Mouse (Mus musculus): Measurements from ENCODE around the gene Tgfbr3. TPM values are rescaled to one million over a fixed set of nuclear protein-coding genes. Genes with fewer than 3 reads are reported as not detected.
A peak's percentile ranks its signal among the peaks of the same experiment; 100 is the strongest.
"Not testable (repeated sequence)": the region's sequence is repeated elsewhere in the genome, so short reads cannot be mapped to it uniquely, and the experiment has no call there.

Gene Tgfbr3
- polyA plus RNA-seq, 1 experiment from 2014 or later: 10.3 TPM

- ATAC-seq (ENCODE audit: low FRiP score, low read depth): no peak
- Histone ChIP-seq H3K27me3 (peaks cover 37% of the 10 kb centered on the region), H3K9ac (replicated peaks) (no peak overlapping the region), H3K4me3 (no peak overlapping the region), H3K4me2 (replicated peaks) (peak overlapping the region; percentile 6), H3K9me3 (peaks cover 8% of the 10 kb centered on the region; the same call in 1 of the 2 replicates), H3K4me1 (peaks cover 23% of the 10 kb centered on the region), H3K27ac (replicated peaks) (no peak overlapping the region), H3K36me3 (no peaks in the 10 kb centered on the region)
- 19% methylated on average over 19 of the region's 19 CpGs for WGBS
Observed at GRCm38 (mm10) chr5:107250548-107251272, 38.7 kb downstream of the Tgfbr3 start.

- Histone ChIP-seq H3K27ac (replicated peaks) (no peak overlapping the region), H3K4me3 (no peak overlapping the region), H3K36me3 (no peaks in the 10 kb centered on the region), H3K4me2 (replicated peaks) (no peak overlapping the region), H3K9me3 (0 out of 2 replicates have a peak, but pooled peaks cover 4% of the 10 kb centered on the region), H3K9ac (replicated peaks) (no peak overlapping the region), H3K4me1 (peaks cover 23% of the 10 kb centered on the region), H3K27me3 (peaks cover 30% of the 10 kb centered on the region)
- no peak for ATAC-seq (ENCODE audit: low FRiP score, low read depth)
- 80% methylated on average over 6 of the region's 6 CpGs for WGBS
Observed at GRCm38 (mm10) chr5:107248732-107249131, 40.7 kb downstream of the Tgfbr3 start.

- H3K36me3 ChIP-seq; H3K27ac ChIP-seq (replicated peaks); H3K9me3 ChIP-seq; H3K9ac ChIP-seq (replicated peaks); H3K4me3 ChIP-seq; H3K4me2 ChIP-seq (replicated peaks); ATAC-seq (ENCODE audit: low FRiP score, low read depth): not testable (repeated sequence)
- WGBS: 96% methylated on average over 11 of the region's 11 CpGs
- Histone ChIP-seq H3K4me1 (peaks cover 23% of the 10 kb centered on the region), H3K27me3 (peaks cover 26% of the 10 kb centered on the region)
Observed at GRCm38 (mm10) chr5:107248302-107248701, 41.1 kb downstream of the Tgfbr3 start.

- no peak overlapping the region for H3K4me3 ChIP-seq
- no peak overlapping the region for H3K4me2 ChIP-seq (replicated peaks)
- no peak overlapping the region for H3K9ac ChIP-seq (replicated peaks)
- H3K27ac ChIP-seq (replicated peaks): no peak overlapping the region
- H3K27me3 ChIP-seq: peaks cover 21% of the 10 kb centered on the region
- 0 out of 2 replicates have a peak, but pooled peaks cover 4% of the 10 kb centered on the region for H3K9me3 ChIP-seq
- WGBS: 73% methylated on average over 3 of the region's 3 CpGs
- peaks cover 23% of the 10 kb centered on the region for H3K4me1 ChIP-seq
- ATAC-seq (ENCODE audit: low FRiP score, low read depth): no peak
- H3K36me3 ChIP-seq: no peaks in the 10 kb centered on the region
Observed at GRCm38 (mm10) chr5:107247786-107248185, 41.6 kb downstream of the Tgfbr3 start.

- Histone ChIP-seq H3K36me3 (no peaks in the 10 kb centered on the region), H3K27me3 (peaks cover 13% of the 10 kb centered on the region; the same call in 1 of the 2 replicates), H3K4me1 (0 out of 2 replicates have a peak, but pooled peaks cover 7% of the 10 kb centered on the region), H3K4me3 (no peak overlapping the region), H3K4me2 (replicated peaks) (no peak overlapping the region), H3K9me3 (no peaks in the 10 kb centered on the region), H3K9ac (replicated peaks) (no peak overlapping the region), H3K27ac (replicated peaks) (no peak overlapping the region)
- 100% methylated on average over 2 of the region's 2 CpGs for WGBS
- ATAC-seq (ENCODE audit: low FRiP score, low read depth): no peak
Observed at GRCm38 (mm10) chr5:107243445-107243844, 46.0 kb downstream of the Tgfbr3 start.

- no peak overlapping the region for H3K9ac ChIP-seq (replicated peaks)
- 83% methylated on average over 4 of the region's 4 CpGs for WGBS
- H3K9me3 ChIP-seq: no peaks in the 10 kb centered on the region
- no peak overlapping the region for H3K27ac ChIP-seq (replicated peaks)
- H3K4me2 ChIP-seq (replicated peaks): no peak overlapping the region
- no peak overlapping the region for H3K4me3 ChIP-seq
- H3K4me1 ChIP-seq: 0 out of 2 replicates have a peak, but pooled peaks cover 9% of the 10 kb centered on the region
- peaks cover 13% of the 10 kb centered on the region; the same call in 1 of the 2 replicates for H3K27me3 ChIP-seq
- no peaks in the 10 kb centered on the region for H3K36me3 ChIP-seq
- no peak for ATAC-seq (ENCODE audit: low FRiP score, low read depth)
Observed at GRCm38 (mm10) chr5:107242993-107243392, 46.4 kb downstream of the Tgfbr3 start.

- H3K9ac ChIP-seq (replicated peaks): no peak overlapping the region
- no peak for ATAC-seq (ENCODE audit: low FRiP score, low read depth)
- peaks cover 11% of the 10 kb centered on the region; the same call in 1 of the 2 replicates for H3K4me1 ChIP-seq
- no peak overlapping the region for H3K4me2 ChIP-seq (replicated peaks)
- no peaks in the 10 kb centered on the region for H3K9me3 ChIP-seq
- H3K27ac ChIP-seq (replicated peaks): no peak overlapping the region
- peaks cover 13% of the 10 kb centered on the region; the same call in 1 of the 2 replicates for H3K27me3 ChIP-seq
- 21% methylated on average over 1 of the region's 1 CpGs for WGBS
- H3K36me3 ChIP-seq: no peaks in the 10 kb centered on the region
- no peak overlapping the region for H3K4me3 ChIP-seq
Observed at GRCm38 (mm10) chr5:107240276-107240675, 49.2 kb downstream of the Tgfbr3 start.

- Histone ChIP-seq H3K27me3 (peaks cover 13% of the 10 kb centered on the region; the same call in 1 of the 2 replicates), H3K36me3 (no peaks in the 10 kb centered on the region), H3K27ac (replicated peaks) (no peak overlapping the region), H3K9me3 (no peaks in the 10 kb centered on the region), H3K4me2 (replicated peaks) (no peak overlapping the region), H3K4me1 (peaks cover 11% of the 10 kb centered on the region; the same call in 1 of the 2 replicates), H3K9ac (replicated peaks) (no peak overlapping the region), H3K4me3 (no peak overlapping the region)
- 39% methylated on average over 7 of the region's 7 CpGs for WGBS
- ATAC-seq (ENCODE audit: low FRiP score, low read depth): no peak
Observed at GRCm38 (mm10) chr5:107237971-107238426, 51.4 kb downstream of the Tgfbr3 start.

- 70% methylated on average over 6 of the region's 6 CpGs for WGBS
- H3K36me3 ChIP-seq: no peaks in the 10 kb centered on the region
- H3K9me3 ChIP-seq: no peaks in the 10 kb centered on the region
- H3K27ac ChIP-seq (replicated peaks): no peak overlapping the region
- no peak overlapping the region for H3K9ac ChIP-seq (replicated peaks)
- no peak overlapping the region for H3K4me3 ChIP-seq
- peaks cover 11% of the 10 kb centered on the region; the same call in 1 of the 2 replicates for H3K4me1 ChIP-seq
- no peak for ATAC-seq (ENCODE audit: low FRiP score, low read depth)
- H3K27me3 ChIP-seq: peaks cover 13% of the 10 kb centered on the region; the same call in 1 of the 2 replicates
- H3K4me2 ChIP-seq (replicated peaks): no peak overlapping the region
Observed at GRCm38 (mm10) chr5:107236975-107237374, 52.5 kb downstream of the Tgfbr3 start.

GRCm38 (mm10) chr5:107236039-107236438 lies 53.4 kb downstream of the Tgfbr3 start:
- Histone ChIP-seq H3K4me1 (peaks cover 11% of the 10 kb centered on the region; the same call in 1 of the 2 replicates), H3K27me3 (peaks cover 5% of the 10 kb centered on the region; the same call in 1 of the 2 replicates), H3K4me3 (no peak overlapping the region), H3K9me3 (no peaks in the 10 kb centered on the region), H3K27ac (replicated peaks) (no peak overlapping the region), H3K9ac (replicated peaks) (no peak overlapping the region), H3K36me3 (no peaks in the 10 kb centered on the region), H3K4me2 (replicated peaks) (no peak overlapping the region)
- no peak for ATAC-seq (ENCODE audit: low FRiP score, low read depth)
- 83% methylated on average over 5 of the region's 5 CpGs for WGBS

GRCm38 (mm10) chr5:107233366-107234354 lies 55.8 kb downstream of the Tgfbr3 start:
- peaks cover 10% of the 10 kb centered on the region; the same call in 1 of the 2 replicates for H3K4me1 ChIP-seq
- WGBS: 69% methylated on average over 14 of the region's 14 CpGs
- H3K36me3 ChIP-seq: no peaks in the 10 kb centered on the region
- H3K9me3 ChIP-seq: no peaks in the 10 kb centered on the region
- no peaks in the 10 kb centered on the region; the same call in 1 of the 2 replicates for H3K27me3 ChIP-seq
- H3K27ac ChIP-seq (replicated peaks): no peak overlapping the region
- no peak overlapping the region for H3K9ac ChIP-seq (replicated peaks)
- H3K4me3 ChIP-seq: no peak overlapping the region
- ATAC-seq (ENCODE audit: low FRiP score, low read depth): no peak
- no peak overlapping the region for H3K4me2 ChIP-seq (replicated peaks)
